Mouse (Mus musculus) gastrocnemius, postnatal 14 days (tissue): ENCODE measurements around the gene Olfr1046. TPM values are rescaled to one million over a fixed set of nuclear protein-coding genes. Genes with fewer than 3 reads are reported as not detected.
"Not testable (repeated sequence)": the region's sequence is repeated elsewhere in the genome, so short reads cannot be mapped to it uniquely, and the experiment has no call there.

ENCODE experiments used
- DNase-seq: peaks from one replicate; pipeline ENCODE4 v3.0.0; 2021; ENCODE audit warnings: mixed read lengths
- intact Hi-C: fragments of 180-260 bp; cut with DNase I; formaldehyde crosslinking; loops from one replicate; pipeline ENCODE4 v1.15.1; 2025; ENCODE audit warnings: low total_unique reads
- long read RNA-seq, 2 experiments: library from polyadenylated mRNA; stranded (forward); transcript quantifications; one replicate each; pipeline ENCODE4 v2.0.0; 2021
- total RNA-seq, 2 experiments: library from RNA; stranded (reverse); gene quantifications; 2 replicates each; pipeline ENCODE4 v1.2.3; 2021

Gene Olfr1046
- total RNA-seq: not detected
- long read RNA-seq, experiment 1: 0 reads
- long read RNA-seq, experiment 2: 0 reads

DNA sequence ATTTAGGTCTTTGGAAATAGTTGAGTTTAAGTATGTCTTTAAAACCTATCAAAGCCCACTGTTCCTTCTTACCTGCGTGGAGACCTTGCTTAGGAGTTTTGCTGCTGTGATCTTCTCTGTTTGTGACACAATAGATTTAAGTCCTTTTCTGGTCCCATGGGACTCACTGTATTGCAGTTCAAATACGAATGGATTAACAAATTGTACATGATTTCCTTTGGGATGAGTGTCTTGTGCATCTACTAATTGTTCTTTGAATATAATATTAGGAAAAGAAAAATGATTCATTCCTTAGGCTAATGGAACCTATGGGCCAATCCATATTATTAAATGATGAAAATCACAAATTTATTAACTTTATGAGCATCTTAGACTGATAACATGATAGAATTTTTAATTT lies at the start of gene Olfr1046:
Olfr1046 (minus strand) TSS at position 101 of the 400 bp plus-strand sequence.
- DNase-seq: no peak
- intact Hi-C loops: no loop called here

DNA sequence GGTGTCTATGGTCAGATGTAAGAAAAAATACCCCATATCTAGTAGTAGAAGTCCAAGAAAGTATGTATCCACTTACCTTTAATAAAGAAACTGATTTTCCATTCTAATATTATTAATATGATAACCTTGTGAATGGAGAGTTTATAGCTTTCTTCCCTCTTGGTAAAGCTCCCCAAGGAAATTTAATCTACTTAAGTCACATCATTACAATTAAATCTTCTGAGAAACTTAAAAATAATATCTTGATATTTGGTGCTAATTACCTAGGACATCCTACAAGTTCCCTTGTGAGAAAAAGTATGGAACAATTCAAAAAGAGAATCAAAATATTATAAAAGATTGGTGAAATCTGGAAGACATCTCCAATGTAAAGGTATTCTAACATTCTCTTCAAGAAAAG lies 39.1 kb upstream of the Olfr1046 start, which contains the start of gene Olfr1049:
Olfr1049 (minus strand) TSS at position 101 of the 400 bp plus-strand sequence.
- DNase-seq, intact Hi-C loops: not testable (repeated sequence)

DNA sequence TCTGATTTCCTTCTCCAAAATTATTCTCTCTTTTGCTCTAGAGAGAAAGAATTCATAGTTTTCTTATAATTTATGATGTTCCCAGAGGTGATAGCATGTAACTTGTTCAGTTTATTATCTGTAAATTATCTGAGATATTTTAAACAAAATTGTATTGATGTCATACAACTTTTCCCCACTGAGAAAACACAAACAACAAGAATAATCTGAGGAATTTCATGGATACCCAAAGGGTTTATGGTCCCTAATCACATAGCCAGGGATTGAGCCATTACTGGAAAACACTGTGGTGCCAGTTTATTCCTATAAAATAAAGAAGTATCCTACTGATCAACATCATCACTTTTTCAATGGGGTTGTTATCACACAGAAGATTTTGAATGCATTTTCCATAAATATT lies 21.1 kb upstream of the Olfr1046 start, which contains the start of gene Olfr1048:
Olfr1048 (minus strand) TSS at position 101 of the 400 bp plus-strand sequence.
- intact Hi-C loops: no loop called here
- DNase-seq: no peak

DNA sequence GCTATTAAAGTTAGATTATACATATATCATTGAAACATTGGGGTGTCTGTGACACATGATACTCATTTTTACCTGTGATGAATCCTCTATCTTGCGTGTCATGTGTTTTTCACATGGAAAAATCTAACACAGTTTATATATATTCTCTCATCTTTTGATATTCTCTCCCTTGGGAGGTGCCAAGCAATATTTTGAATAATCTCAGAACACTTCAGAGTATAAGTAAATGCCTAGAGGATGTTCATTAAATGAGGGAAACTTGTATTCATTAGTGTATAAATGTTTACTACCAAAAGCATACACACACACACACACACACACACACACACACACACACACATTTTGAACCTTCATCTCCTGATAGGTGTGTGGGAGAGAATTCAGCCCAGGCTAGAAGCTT lies 12.2 kb upstream of the Olfr1046 start, which contains the start of gene Olfr1047:
Olfr1047 (minus strand) TSS at position 101 of the 400 bp plus-strand sequence.
- intact Hi-C loops: no loop called here

DNA sequence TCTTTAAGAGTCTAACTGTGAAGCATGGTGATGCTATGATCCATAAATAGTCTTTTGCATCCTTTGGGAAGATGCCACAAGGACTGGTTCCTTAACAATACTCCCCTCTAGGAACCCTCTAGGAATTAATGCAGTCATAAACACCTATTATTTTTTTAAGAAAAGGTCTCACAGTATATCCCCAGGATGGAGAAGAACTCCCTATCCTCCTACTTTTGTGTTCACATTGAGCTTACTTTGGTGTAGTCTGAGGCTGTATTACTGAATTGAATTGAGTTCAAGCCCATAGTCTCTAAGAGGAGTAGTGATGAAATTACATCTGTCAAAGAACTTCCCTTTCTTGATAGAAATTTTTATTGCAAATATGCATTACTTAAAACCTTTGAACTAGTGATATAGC lies 16.2 kb downstream of the Olfr1046 start, which contains the start of gene Olfr1045:
Olfr1045 (minus strand) TSS at position 101 of the 400 bp plus-strand sequence.
- no peak for DNase-seq
- intact Hi-C loops: no loop called here

More for the DNA sequence above, 12.2 kb upstream of the Olfr1046 start, which contains the start of gene Olfr1047:
- no peak for DNase-seq

DNA sequence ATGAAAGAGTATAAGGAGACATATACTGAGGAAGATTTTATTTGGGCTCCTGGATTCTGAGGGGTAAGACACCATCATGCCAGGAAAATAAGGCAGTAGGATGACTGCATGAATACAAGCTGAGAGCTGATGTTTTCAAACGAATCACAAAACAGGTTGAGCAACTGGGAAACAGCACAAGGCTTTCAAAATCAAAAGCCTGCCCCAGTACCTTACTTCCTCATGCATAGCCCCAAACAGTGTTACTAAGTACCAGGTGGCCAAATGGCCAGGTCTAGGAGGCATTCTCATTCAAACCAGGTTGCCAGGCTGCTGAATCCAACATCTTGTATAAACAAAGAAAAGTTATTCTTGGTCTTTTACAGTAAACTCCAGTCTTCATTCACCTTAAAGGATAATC lies 23.3 kb downstream of the Olfr1046 start:
- intact Hi-C loops: no loop called here
- DNase-seq: no peak

DNA sequence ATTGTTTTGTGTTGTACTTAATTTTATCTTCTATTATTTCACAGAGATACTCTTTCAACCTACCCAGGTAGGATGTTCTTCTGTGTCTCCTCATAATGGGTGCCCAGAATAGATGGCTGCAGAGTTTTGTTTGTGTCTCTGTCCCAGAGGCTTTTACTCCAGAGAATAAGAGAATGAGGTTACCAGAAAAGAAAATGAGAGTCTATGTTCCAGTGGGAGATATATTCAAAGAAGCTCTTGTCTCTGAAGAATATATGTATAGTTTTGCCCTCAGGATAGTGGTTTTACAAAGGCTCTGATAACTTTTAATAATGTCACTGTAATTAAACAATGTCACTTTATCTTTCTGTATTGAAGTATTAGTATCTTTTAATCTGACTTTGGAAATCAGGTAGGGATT lies 33.5 kb downstream of the Olfr1046 start, which contains the start of gene Olfr52:
Olfr52 (minus strand) TSS at position 101 of the 400 bp plus-strand sequence.
- no peak for DNase-seq
- intact Hi-C loops: no loop called here

DNA sequence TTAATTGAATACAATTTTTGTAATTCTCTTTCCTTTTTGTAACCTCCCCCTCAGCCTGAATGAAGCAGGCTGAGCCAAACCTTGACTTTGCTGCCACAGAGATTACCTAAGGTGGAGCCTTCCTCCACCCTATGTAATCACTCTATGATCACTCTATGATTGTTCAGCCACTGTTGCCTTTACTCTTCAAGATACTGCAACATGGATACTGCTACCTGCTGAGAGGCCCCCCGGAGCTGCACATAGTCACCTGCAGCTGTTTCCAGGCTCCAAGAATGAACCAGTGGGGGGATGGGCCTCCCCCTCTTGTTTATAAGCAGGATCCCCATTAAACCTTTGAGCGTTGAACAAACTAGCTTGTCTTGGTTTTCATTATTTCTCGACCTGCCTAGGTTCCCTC lies 39.2 kb downstream of the Olfr1046 start:
- DNase-seq: no peak
- intact Hi-C loops: no loop called here

DNA sequence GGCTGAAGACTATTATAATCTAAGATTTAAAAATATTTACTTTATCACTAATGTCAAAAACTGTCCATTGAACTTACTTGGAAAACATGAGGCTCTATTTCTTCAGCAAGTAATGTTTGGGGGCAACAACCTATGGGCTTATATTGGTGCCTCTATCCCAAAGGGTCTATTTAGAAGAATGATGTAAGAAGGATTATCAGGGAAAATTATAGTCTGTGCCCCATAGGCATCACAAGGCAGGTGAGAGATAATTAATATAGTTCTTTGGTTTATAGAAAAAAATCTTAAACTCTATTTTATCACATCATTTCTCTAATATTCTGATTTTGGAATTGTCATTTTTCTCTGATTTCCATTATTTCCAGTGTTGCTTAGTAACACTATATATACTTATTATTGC lies 41.4 kb downstream of the Olfr1046 start, which contains the start of gene Olfr1044:
Olfr1044 (minus strand) TSS at position 101 of the 400 bp plus-strand sequence.
- no peak for DNase-seq
- intact Hi-C loops: no loop called here

DNA sequence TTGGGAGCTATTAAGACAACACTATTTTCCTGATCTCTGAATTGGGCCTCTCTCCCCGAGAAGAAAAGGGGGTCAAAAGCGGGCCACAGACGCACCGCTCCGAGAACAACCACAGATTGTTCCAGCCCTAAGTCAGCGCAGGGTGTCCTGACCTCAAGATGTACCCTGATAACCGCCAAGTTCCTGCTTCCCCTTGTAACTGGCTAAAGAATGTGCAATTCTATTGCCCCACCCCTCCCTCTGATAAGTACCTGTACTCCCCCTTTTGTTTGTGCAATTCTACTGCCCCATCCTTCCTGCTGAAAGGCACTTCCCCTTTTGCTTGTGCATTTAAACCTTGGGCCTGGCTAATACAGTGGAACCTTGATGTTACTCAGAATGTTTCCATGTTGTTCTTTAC lies 43.7 kb downstream of the Olfr1046 start:
- DNase-seq, intact Hi-C loops: not testable (repeated sequence)

DNA sequence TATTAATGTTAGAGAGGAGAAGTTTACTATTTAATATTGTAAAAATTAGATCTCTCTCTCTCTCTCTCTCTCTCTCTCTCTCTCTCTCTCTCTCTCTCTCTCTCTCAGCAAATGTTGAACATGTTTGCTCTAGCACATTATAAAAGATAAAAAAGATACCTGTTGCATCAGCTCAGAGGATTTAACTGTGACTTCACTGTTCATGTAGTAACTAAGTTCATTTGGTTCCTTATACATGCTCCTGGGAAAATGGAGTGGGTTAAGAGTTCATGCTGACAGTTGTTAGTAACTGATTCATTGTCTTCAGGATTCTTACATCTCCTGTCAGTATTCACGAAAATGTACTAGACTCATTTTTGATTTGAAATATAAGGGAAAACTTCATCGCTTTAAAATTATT lies 51.7 kb downstream of the Olfr1046 start, which contains the start of gene Olfr1043:
Olfr1043 (minus strand) TSS at position 101 of the 400 bp plus-strand sequence.
- intact Hi-C loops: no loop called here
- no peak for DNase-seq

Other genes with a start within 250 kb of the Olfr1046 start
- not detected for gene Olfr1029, start 245.4 kb downstream of the Olfr1046 start, total RNA-seq
- not detected for gene Olfr1030, start 240.0 kb downstream of the Olfr1046 start, total RNA-seq
- gene Olfr1031, start 229.0 kb downstream of the Olfr1046 start, total RNA-seq: not detected
- not detected for gene Olfr1032, start 213.8 kb downstream of the Olfr1046 start, total RNA-seq
- under 1 TPM in 1 of 2 experiments, not detected in 1; 0.64 TPM for gene Olfr1033, start 198.7 kb downstream of the Olfr1046 start, total RNA-seq
- not detected for gene Olfr1034, start 173.5 kb downstream of the Olfr1046 start, total RNA-seq
- not detected for gene Olfr1036, start 145.3 kb downstream of the Olfr1046 start, total RNA-seq
- not detected for gene Olfr1037, start 131.9 kb downstream of the Olfr1046 start, total RNA-seq
- gene Olfr1039, start 83.4 kb downstream of the Olfr1046 start, total RNA-seq: not detected
- gene Olfr1040, start 72.6 kb downstream of the Olfr1046 start, total RNA-seq: not detected
- gene Olfr1042, start 57.5 kb downstream of the Olfr1046 start, total RNA-seq: not detected
- gene Olfr1043, start 51.8 kb downstream of the Olfr1046 start, total RNA-seq: not detected
- gene Olfr1044, start 41.5 kb downstream of the Olfr1046 start, total RNA-seq: not detected
- not detected for gene Olfr52, start 33.6 kb downstream of the Olfr1046 start, total RNA-seq
- not detected for gene Olfr1045, start 16.3 kb downstream of the Olfr1046 start, total RNA-seq
- not detected for gene Olfr1047, start 12.1 kb upstream of the Olfr1046 start, total RNA-seq
- gene Olfr1048, start 21.0 kb upstream of the Olfr1046 start, total RNA-seq: not detected
- not detected for gene Olfr1049, start 39.0 kb upstream of the Olfr1046 start, total RNA-seq
- gene Olfr1051, start 59.8 kb upstream of the Olfr1046 start, total RNA-seq: not detected
- gene Olfr1052, start 73.1 kb upstream of the Olfr1046 start, total RNA-seq: not detected
- not detected for gene Olfr1053, start 96.0 kb upstream of the Olfr1046 start, total RNA-seq
- gene Olfr1054, start 116.1 kb upstream of the Olfr1046 start, total RNA-seq: not detected
- not detected for gene Olfr1055, start 131.0 kb upstream of the Olfr1046 start, total RNA-seq
- not detected for gene Olfr1056, start 143.2 kb upstream of the Olfr1046 start, total RNA-seq
- not detected for gene Olfr1057, start 159.1 kb upstream of the Olfr1046 start, total RNA-seq
- not detected for gene Olfr1058, start 169.2 kb upstream of the Olfr1046 start, total RNA-seq
- not detected for gene Olfr1061, start 194.7 kb upstream of the Olfr1046 start, total RNA-seq
- gene Olfr1062, start 207.4 kb upstream of the Olfr1046 start, total RNA-seq: not detected
- gene Olfr1065, start 231.3 kb upstream of the Olfr1046 start, total RNA-seq: not detected
- gene Olfr1066, start 237.0 kb upstream of the Olfr1046 start, total RNA-seq: not detected